13 mouse cellular contexts compared by ENCODE assay signal in genomic region chr13:35807016-35807415, GRCm38 (mm10).
A peak's percentile ranks its signal among the peaks of the same experiment; 100 is the strongest.
DNase-seq lines count a peak whose midpoint lies in the region; ATAC-seq and TF ChIP-seq lines count a peak whose summit lies in the region.
"Had no signal": no experiment of that assay in that cellular context is flagged by ENCODE, and none has a peak within 500 bp of the region (broad histone marks: within the 10 kb centered on the region; RNA-seq: fewer than 3 reads in every experiment).

No protein-coding gene starts in this region.

- H3K4me1 ChIP-seq in heart, embryonic 15.5 days (replicated peaks), result peaks cover 53% of the 10 kb centered on the region
- H3K4me1 ChIP-seq in stomach, postnatal 0 days (replicated peaks; ENCODE audit: control insufficient read depth, insufficient read depth), result no peaks in the 10 kb centered on the region

- ATAC-seq in heart, embryonic 15.5 days (replicated peaks; ENCODE audit: insufficient number of reproducible peaks, insufficient read depth, low FRiP score, low read depth), result no peak
- 0 out of 2 replicates have a peak, but pooled peaks have one; percentile 48 for ATAC-seq in erythroid progenitor cell, adult 5-6 weeks (replicated peaks; ENCODE audit: low FRiP score, poor library complexity, severe bottlenecking)
- no peak for ATAC-seq in stomach, postnatal 0 days (ENCODE audit: low FRiP score, low TSS enrichment)

- H3K4me3 ChIP-seq in heart, embryonic 15.5 days, result no peak overlapping the region
- H3K4me3 ChIP-seq in stomach, postnatal 0 days (ENCODE audit: low read depth, low read length), result no peak overlapping the region
- H3K4me3 ChIP-seq: limb, embryonic 12.5 days had no signal

- H3K4me2 ChIP-seq in heart, embryonic 15.5 days, result no peak overlapping the region
- no peak overlapping the region for H3K4me2 ChIP-seq in stomach, postnatal 0 days (replicated peaks; ENCODE audit: low read depth)
- H3K4me2 ChIP-seq: limb, embryonic 12.5 days had no signal

- no peaks in the 10 kb centered on the region for H3K9me3 ChIP-seq in heart, embryonic 15.5 days (replicated peaks)
- H3K9me3 ChIP-seq in stomach, postnatal 0 days (ENCODE audit: control insufficient read depth, low read length), result no peaks in the 10 kb centered on the region

- no peak for TF ChIP-seq EP300 in stomach, postnatal 0 days (optimal IDR thresholded peaks at IDR 0.05)

- peak; percentile 44 for TF ChIP-seq CTCF in stomach, postnatal 0 days (IDR thresholded peaks at IDR 0.05; ENCODE audit: low read depth)

- H3K36me3 ChIP-seq in heart, embryonic 15.5 days, result no peaks in the 10 kb centered on the region
- H3K36me3 ChIP-seq in stomach, postnatal 0 days (ENCODE audit: control insufficient read depth, insufficient read depth, low read length), result no peaks in the 10 kb centered on the region

- no peaks in the 10 kb centered on the region for H3K27me3 ChIP-seq in heart, embryonic 15.5 days
- no peaks in the 10 kb centered on the region for H3K27me3 ChIP-seq in stomach, postnatal 0 days (ENCODE audit: control insufficient read depth, insufficient read depth, low read length)
- H3K27me3 ChIP-seq: limb, embryonic 12.5 days had no signal

- no peak for DNase-seq in heart, adult 18-20 months
- peak; percentile 21 for DNase-seq in thymus, postnatal 0 days (ENCODE audit: low spot score)
- DNase-seq in thymus, postnatal 4 days, result no peak
- no peak for DNase-seq in stomach, postnatal 0 days (ENCODE audit: low spot score)
- DNase-seq in lung, postnatal 25 days (ENCODE audit: low spot score), result no peak
- DNase-seq in urinary bladder, adult 2 months (ENCODE audit: low spot score), result no peak
- DNase-seq: gastrocnemius, postnatal 10 days; heart, postnatal 10 days; layer of hippocampus, adult 9-11 months had no signal

- no peak overlapping the region for H3K9ac ChIP-seq in heart, embryonic 15.5 days
- H3K9ac ChIP-seq in stomach, postnatal 0 days (ENCODE audit: low read length), result no peak overlapping the region
- H3K9ac ChIP-seq: limb, embryonic 12.5 days had no signal

- 91% methylated on average over 7 of the region's 7 CpGs for WGBS in heart, embryonic 15.5 days
- 96% methylated on average over 7 of the region's 7 CpGs for WGBS in stomach, postnatal 0 days

- H3K27ac ChIP-seq in heart, embryonic 15.5 days, result 0 out of 2 replicates have a peak overlapping the region, but pooled peaks have one; percentile 46
- no peak overlapping the region for H3K27ac ChIP-seq in stomach, postnatal 0 days (replicated peaks)
- H3K27ac ChIP-seq: macrophage had no signal
